Mouse (Mus musculus): Measurements from ENCODE around the gene Morn3. TPM values are rescaled to one million over a fixed set of nuclear protein-coding genes. Genes with fewer than 3 reads are reported as not detected.

Morn3 gene
- polyA plus RNA-seq, 1 experiment, result 0.23 TPM

DNA sequence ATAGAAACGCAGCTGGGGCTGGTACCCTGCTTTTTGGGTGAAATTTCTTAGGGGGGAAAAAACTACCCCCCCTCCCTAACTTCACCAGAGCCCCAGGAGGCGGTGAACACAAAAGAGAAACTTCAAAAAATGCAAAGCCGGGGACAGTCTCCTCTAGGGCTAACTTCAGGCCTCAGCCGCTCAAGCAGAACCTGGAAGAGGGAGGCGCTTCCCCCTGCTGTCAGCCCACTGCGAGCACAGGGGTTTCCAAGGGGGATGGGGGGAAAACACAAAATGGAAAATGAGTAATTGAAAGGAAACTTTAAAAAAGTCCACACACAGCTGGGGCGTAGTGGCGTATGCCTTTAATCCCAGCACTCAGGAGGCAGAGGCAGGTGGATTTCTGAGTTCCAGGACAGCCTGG, 60.7 kb downstream of the Morn3 start:
- Histone ChIP-seq H3K27ac (ENCODE audit: insufficient read depth, low read length) (no peak overlapping the region), H3K4me1 (ENCODE audit: control insufficient read depth, insufficient read depth, low read length) (peaks cover 8% of the 10 kb centered on the region), H3K27me3 (ENCODE audit: control insufficient read depth, insufficient read depth, low read length) (no peaks in the 10 kb centered on the region), H3K4me3 (replicated peaks; ENCODE audit: insufficient read depth, low read depth, low read length) (no peak overlapping the region)
- TF ChIP-seq CTCF (IDR thresholded peaks at IDR 0.05; ENCODE audit: borderline replicate concordance, insufficient read depth, low read depth, low read length), result no peak
- no peak for TF ChIP-seq POLR2A (IDR thresholded peaks at IDR 0.05; ENCODE audit: borderline replicate concordance, insufficient read depth, low read length)
- DNase-seq, result no peak
- 75% methylated on average over 8 of the region's 8 CpGs for WGBS

Other genes starting within 250 kb of the Morn3 start
- gene Anapc5, start 225.7 kb downstream of the Morn3 start, polyA plus RNA-seq (2012; rRNA removed), result 325 and 326 TPM in 2 replicates
- gene Rnf34, start 197.0 kb downstream of the Morn3 start, polyA plus RNA-seq (2012; rRNA removed), result 44.8 and 45.6 TPM in 2 replicates
- 27.5 and 29.4 TPM in 2 replicates for gene Kdm2b, start 57.2 kb downstream of the Morn3 start, polyA plus RNA-seq (2012; rRNA removed)
- 20.7 and 21.4 TPM in 2 replicates for gene Orai1, start 31.9 kb downstream of the Morn3 start, polyA plus RNA-seq (2012; rRNA removed)
- gene Tmem120b, start 21.4 kb upstream of the Morn3 start, polyA plus RNA-seq (2012; rRNA removed), result 21.8 and 25.3 TPM in 2 replicates
- 27.0 and 32.3 TPM in 2 replicates for gene Rhof, start 85.7 kb upstream of the Morn3 start, polyA plus RNA-seq (2012; rRNA removed)
- 14.9 and 17.0 TPM in 2 replicates for gene Setd1b, start 95.2 kb upstream of the Morn3 start, polyA plus RNA-seq (2012; rRNA removed)
- 28.4 and 29.9 TPM in 2 replicates for gene Psmd9, start 122.4 kb upstream of the Morn3 start, polyA plus RNA-seq (2012; rRNA removed)
- not detected in 2 replicates for gene Hpd, start 135.7 kb upstream of the Morn3 start, polyA plus RNA-seq (2012; rRNA removed)
- gene Wdr66, start 205.1 kb upstream of the Morn3 start, polyA plus RNA-seq (2012; rRNA removed), result 1.3 and 1.6 TPM in 2 replicates

Data from cerebellum, adult 2 months (tissue).